Mouse (Mus musculus) thymus, adult 2 months (tissue): ENCODE data around the gene Hus1.

Source experiments
- CTCF ChIP-seq: fragments of 200-500 bp; IDR thresholded peaks from 2 replicates; pipeline ENCODE4 v1.5.1; 2012; ENCODE audit warnings: mild to moderate bottlenecking, control low read depth, low read length, moderate library complexity, borderline replicate concordance; ENCODE audit not compliant: control insufficient read depth, poor library complexity, insufficient read depth; ENCODE audit errors: extremely low read depth
- POLR2A ChIP-seq: fragments of 200-500 bp; IDR thresholded peaks from 2 replicates; pipeline ENCODE4 v1.6.1; 2012; ENCODE audit warnings: mild to moderate bottlenecking, low read length, control low read depth, moderate library complexity; ENCODE audit not compliant: control insufficient read depth, poor library complexity, insufficient read depth; ENCODE audit errors: extremely low read depth

GRCm38 (mm10) chr11:8944114-8944513, 66.9 kb downstream of the Hus1 start:
- no peak for TF ChIP-seq POLR2A
- no peak for TF ChIP-seq CTCF
